Mouse (Mus musculus) lung, embryonic 16.5 days (tissue): ENCODE results near the gene Rwdd2b. TPM values are rescaled to one million over a fixed set of nuclear protein-coding genes. Genes with fewer than 3 reads are reported as not detected.

ENCODE experiments used
- ATAC-seq: fragments of 200-750 bp; cut with Nextera tagmentation; 2 replicates; pipeline ENCODE4 v1.8.0; 2017; ENCODE audit warnings: low read depth, mild to moderate bottlenecking, moderate library complexity
- H3K27ac ChIP-seq: fragments of 300-500 bp; sonication (generic); 2 replicates; pipeline ENCODE4 v1.5.1; 2014; ENCODE audit warnings: mild to moderate bottlenecking, control low read depth, low read length
- H3K27me3 ChIP-seq: fragments of 300-500 bp; sonication (generic); 2 replicates; pipeline ENCODE4 v1.6.1; 2014; ENCODE audit warnings: low read depth, low read length, mixed read lengths; ENCODE audit not compliant: control insufficient read depth, insufficient read depth
- H3K36me3 ChIP-seq: fragments of 300-500 bp; sonication (generic); 2 replicates; pipeline ENCODE4 v1.6.1; 2014; ENCODE audit warnings: low read length; ENCODE audit not compliant: control insufficient read depth, insufficient read depth
- H3K4me1 ChIP-seq: fragments of 300-500 bp; sonication (generic); replicated peaks from 2 replicates; pipeline ENCODE4 v1.6.1; 2014; ENCODE audit warnings: low read length, mixed read lengths; ENCODE audit not compliant: control insufficient read depth, insufficient read depth
- H3K4me2 ChIP-seq: fragments of 300-500 bp; sonication (generic); 2 replicates; pipeline ENCODE4 v1.6.1; 2014; ENCODE audit warnings: low read depth, low read length, control low read depth
- H3K4me3 ChIP-seq: fragments of 300-500 bp; sonication (generic); 2 replicates; pipeline ENCODE4 v1.5.1; 2014; ENCODE audit warnings: mild to moderate bottlenecking, low read length, control low read depth
- H3K9ac ChIP-seq: fragments of 300-500 bp; sonication (generic); 2 replicates; pipeline ENCODE4 v1.6.1; 2014; ENCODE audit warnings: low read length, control low read depth
- H3K9me3 ChIP-seq: fragments of 300-500 bp; sonication (generic); 2 replicates; pipeline ENCODE4 v1.6.1; 2016; ENCODE audit warnings: low read length; ENCODE audit not compliant: control insufficient read depth
- WGBS: fragments of 180-500 bp; shearing (Covaris S2); extraction: QIAGEN DNeasy Blood & Tissue Kit; methylation state at CpG from one replicate; pipeline ENCODE4 v1.1.7; 2014; 5-methylcytosine and 5-hydroxymethylcytosine counted together
- polyA plus RNA-seq: library from polyadenylated mRNA; unstranded; fragments of >200 nt; fragmentation: Nextera tagmentation; extraction: Ambion mirVana; gene quantifications from 2 replicates; pipeline ENCODE4 v1.2.1, GENCODE M21; 2015

Rwdd2b gene
- polyA plus RNA-seq, 1 experiment from 2014 or later = 11.6 TPM

DNA sequence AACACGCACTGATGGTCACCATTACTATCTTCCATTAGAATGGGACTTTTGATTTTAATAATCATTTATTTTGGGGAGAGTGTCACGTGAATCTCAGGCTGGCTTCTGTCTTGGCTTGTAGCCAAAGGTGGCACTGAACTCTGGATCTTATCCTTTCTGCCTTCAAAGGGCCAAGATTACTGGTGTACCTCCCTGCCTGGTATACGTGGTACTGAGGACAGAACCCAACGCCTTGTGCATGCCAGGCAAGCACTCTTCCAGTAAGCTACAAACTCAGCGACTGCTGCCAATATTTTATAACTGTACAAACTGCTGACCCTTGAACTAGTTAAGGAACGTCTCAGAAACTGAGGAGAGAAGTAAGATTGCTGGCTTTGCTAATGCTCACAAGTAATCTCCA, 5.4 kb downstream of the Rwdd2b start:
- H3K4me2 ChIP-seq = no peak overlapping the region
- no peak for ATAC-seq
- H3K9ac ChIP-seq = no peak overlapping the region
- 70% methylated on average over 6 of the region's 6 CpGs for WGBS
- no peak overlapping the region for H3K27ac ChIP-seq
- peaks cover 6% of the 10 kb centered on the region; the same call in 1 of the 2 replicates for H3K4me1 ChIP-seq
- H3K9me3 ChIP-seq = no peaks in the 10 kb centered on the region
- no peak overlapping the region for H3K4me3 ChIP-seq
- no peaks in the 10 kb centered on the region for H3K27me3 ChIP-seq
- H3K36me3 ChIP-seq = no peaks in the 10 kb centered on the region

DNA sequence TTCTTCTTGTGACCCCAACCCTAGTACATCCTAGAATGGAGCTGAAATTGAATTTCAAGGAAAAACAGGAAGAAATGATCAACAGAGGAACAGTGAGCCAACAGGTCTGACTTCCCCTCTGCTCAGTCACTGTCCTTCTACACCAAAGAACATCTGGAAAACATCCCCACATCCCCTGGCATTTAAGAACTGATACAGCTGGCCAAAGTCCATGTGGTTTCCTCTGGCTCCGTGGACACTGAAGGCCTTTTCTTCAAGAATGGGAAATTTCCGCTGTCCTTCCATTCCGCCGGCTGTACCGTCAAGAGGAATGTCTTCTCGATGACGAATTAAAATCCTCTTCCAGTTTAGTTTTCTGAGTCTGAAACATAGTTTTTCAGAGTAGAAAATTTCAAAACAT, 6.1 kb downstream of the Rwdd2b start:
- Histone ChIP-seq H3K27ac (no peak overlapping the region), H3K9ac (no peak overlapping the region), H3K4me3 (no peak overlapping the region), H3K36me3 (no peaks in the 10 kb centered on the region), H3K4me2 (no peak overlapping the region), H3K27me3 (no peaks in the 10 kb centered on the region), H3K9me3 (no peaks in the 10 kb centered on the region), H3K4me1 (peaks cover 2% of the 10 kb centered on the region; the same call in 1 of the 2 replicates)
- no peak for ATAC-seq
- 82% methylated on average over 7 of the region's 7 CpGs for WGBS

DNA sequence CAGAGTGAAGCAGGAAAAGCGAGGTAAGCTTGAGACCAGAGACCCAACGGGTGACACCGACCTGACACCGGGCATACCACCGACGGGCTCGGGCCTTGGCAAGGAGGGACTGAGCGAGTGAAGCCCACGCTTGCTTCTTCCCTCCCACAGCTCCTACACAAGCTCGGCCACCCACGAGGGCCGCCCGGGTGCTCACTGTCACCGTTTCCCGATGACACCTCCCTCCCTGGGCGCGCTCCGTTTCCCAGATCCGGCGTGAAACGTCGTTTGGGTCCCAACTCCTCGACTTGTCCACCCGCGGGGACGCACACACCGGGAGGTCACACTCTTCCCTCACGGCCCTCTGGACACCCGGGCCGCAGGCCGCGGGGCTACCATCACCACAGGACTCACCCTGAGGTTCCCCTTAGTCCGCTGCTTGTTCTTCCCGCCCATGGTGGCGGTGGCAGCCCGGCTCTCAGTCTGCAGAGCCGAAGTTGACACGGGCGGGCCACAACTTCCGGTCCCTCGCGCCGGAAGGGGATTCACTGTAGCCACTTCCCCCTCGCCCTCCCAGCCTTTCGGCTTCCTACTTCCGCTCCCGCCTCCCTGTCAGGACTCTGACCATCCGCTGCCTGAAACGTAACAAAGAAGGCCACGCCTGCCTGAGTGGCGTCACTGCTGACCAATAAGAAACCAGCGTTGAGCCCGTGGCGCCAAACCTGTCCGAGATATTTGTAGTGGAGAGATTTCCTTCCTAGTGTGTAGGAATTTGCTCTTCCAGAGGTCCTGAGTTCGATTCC, 8.1 kb downstream of the Rwdd2b start, which contains the start of gene Ltn1:
Ltn1 (minus strand) TSS at position 580 of the 782 bp plus-strand sequence.
- Histone ChIP-seq H3K9me3 (no peaks in the 10 kb centered on the region), H3K9ac (peak within 1 kb of the TSS; percentile 78), H3K4me2 (peak within 1 kb of the TSS; percentile 89), H3K27me3 (no peaks in the 10 kb centered on the region), H3K4me1 (peaks cover 2% of the 10 kb centered on the region; the same call in 1 of the 2 replicates), H3K36me3 (no peaks in the 10 kb centered on the region), H3K27ac (peak within 1 kb of the TSS; percentile 23; the same call in 1 of the 2 replicates), H3K4me3 (peak within 1 kb of the TSS; percentile 72)
- peak; percentile 100 for ATAC-seq
- under 1% methylated on average over 56 of the region's 56 CpGs for WGBS

DNA sequence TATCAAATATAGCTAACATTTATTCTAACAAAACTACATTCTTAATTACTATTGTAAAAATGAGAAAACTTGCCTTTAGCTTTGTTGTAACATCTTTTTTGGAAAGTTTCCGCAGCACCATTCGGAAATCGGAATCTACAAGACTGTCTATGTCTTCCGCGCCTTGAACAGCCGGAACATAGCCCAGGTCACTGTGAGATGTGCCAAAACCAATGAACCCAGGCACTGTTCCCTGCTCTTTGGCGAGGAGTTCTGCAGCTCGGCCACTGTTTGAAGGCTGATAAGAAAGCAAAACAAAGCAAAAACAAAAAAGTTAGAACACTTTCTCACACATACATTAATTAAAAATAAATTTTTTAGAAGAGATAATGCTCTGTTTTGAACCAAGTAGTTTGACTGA, 12.9 kb downstream of the Rwdd2b start:
- Histone ChIP-seq H3K4me2 (no peak overlapping the region), H3K9ac (no peak overlapping the region), H3K36me3 (peaks cover 33% of the 10 kb centered on the region), H3K4me1 (0 out of 2 replicates have a peak, but pooled peaks cover 2% of the 10 kb centered on the region), H3K27me3 (no peaks in the 10 kb centered on the region), H3K9me3 (no peaks in the 10 kb centered on the region), H3K27ac (no peak overlapping the region), H3K4me3 (no peak overlapping the region)
- 87% methylated on average over 8 of the region's 8 CpGs for WGBS
- no peak for ATAC-seq

DNA sequence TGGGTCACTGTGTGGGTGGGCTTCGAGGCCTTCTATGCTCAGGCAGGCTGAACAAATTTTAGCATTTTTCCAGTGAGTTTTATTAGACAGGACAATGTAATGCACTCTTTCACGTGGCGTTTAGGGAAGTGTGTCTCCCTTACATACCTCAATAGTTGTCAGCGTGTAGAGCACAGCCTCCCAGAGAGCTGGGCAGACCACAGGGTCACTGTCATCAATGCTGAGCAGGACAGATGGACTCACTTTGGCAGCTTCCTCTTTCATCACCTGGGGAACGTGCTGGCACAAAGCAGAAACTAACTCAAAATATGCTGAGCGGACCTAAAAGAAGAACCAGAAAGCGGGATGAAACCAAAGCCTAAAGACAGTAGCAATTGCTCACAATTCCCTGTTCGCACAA, 19.7 kb downstream of the Rwdd2b start:
- Histone ChIP-seq H3K4me3 (no peak overlapping the region), H3K27ac (no peak overlapping the region), H3K9ac (no peak overlapping the region), H3K4me1 (no peaks in the 10 kb centered on the region), H3K27me3 (no peaks in the 10 kb centered on the region), H3K4me2 (no peak overlapping the region), H3K9me3 (peaks cover 4% of the 10 kb centered on the region; the same call in 1 of the 2 replicates), H3K36me3 (peaks cover 67% of the 10 kb centered on the region)
- ATAC-seq = no peak
- WGBS = 90% methylated on average over 8 of the region's 8 CpGs

DNA sequence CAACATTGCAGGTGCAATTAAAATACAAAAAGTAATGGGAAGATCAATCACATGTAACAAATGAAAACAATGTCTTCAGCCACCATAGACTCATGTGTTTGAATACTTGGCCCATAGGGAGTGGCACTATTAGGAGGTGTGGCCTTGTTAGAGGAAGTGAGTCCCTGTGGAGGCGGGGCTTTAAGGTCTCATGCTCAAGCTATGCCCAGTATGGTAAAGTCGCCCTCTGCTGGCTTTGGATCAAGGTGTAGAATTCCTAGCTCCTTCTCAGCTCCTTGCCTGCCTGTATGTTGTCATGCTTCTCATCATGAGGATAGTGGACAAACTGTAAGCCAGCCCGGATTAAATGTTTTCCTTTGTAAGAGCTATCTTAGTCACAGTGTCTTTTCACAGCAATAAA, 35.4 kb downstream of the Rwdd2b start:
- Histone ChIP-seq H3K27me3 (no peaks in the 10 kb centered on the region), H3K4me1 (no peaks in the 10 kb centered on the region), H3K4me3 (no peak overlapping the region), H3K4me2 (no peak overlapping the region), H3K27ac (no peak overlapping the region), H3K9ac (no peak overlapping the region), H3K9me3 (no peaks in the 10 kb centered on the region), H3K36me3 (peaks cover 43% of the 10 kb centered on the region)
- WGBS = 83% methylated on average over 3 of the region's 3 CpGs
- ATAC-seq = no peak

DNA sequence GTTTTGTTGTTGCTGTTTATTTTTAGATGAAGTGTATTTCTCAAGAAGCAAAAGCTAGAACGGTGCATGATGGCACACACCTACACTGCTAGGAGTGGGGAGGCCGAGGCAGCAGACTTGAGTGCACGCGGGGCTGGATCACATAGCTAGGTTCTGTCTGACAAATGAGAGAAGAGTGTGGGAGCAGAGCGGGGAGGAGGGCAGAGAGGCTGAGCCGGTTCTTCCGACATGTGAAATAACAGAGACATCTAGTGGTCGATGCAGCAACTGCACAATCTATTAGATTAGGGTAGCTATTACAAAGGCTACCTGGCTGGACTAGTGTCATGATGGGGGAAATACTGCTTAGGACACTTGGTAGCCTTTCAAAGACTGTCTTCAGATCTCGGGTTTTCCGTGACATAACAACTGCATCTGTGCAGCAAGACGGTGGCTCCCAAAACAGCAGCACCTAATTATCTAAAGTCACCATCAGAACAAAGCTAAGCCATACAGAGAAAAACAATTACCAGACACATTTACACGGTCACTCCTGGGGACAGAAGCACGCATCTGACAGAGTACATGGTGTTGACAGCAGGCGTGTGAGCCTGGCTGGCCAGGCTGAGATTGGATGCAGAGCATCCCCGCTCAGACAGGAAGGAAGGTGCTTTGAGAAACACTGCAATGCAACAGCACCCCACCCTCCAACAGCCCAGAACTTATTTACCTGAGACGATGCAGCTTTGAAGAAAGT, 46.4 kb downstream of the Rwdd2b start:
- Histone ChIP-seq H3K9ac (no peak overlapping the region), H3K4me1 (no peaks in the 10 kb centered on the region), H3K27ac (no peak overlapping the region), H3K27me3 (no peaks in the 10 kb centered on the region), H3K4me3 (no peak overlapping the region), H3K36me3 (peaks cover 32% of the 10 kb centered on the region), H3K4me2 (no peak overlapping the region), H3K9me3 (no peaks in the 10 kb centered on the region)
- 41% methylated on average over 16 of the region's 16 CpGs for WGBS
- ATAC-seq = peak; percentile 78

DNA sequence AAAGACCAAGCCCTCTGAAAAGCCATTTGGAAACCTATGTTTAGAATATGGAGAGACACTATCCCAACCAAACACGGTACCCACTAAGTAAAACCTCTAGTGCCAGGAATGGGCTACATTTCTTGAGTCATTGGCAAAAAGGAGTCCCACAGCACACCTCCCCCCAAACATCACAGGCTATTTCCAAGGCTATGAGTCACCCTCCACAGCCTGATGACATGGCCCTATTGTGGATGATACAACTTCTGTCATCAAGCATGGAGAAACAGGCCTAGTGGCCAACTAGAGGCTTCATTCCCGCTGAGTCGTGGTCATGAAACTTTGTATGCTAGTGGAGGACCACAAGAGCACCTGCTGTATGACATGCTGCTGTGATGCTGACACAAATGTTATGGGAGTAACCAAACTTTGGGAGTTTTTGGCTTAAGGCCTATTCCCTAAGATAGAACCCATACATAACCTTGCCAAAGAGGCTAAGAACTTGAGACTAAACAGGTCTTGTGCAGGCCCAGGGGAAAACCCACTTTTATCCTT, 52.9 kb downstream of the Rwdd2b start:
- peaks cover 14% of the 10 kb centered on the region for H3K36me3 ChIP-seq
- no peaks in the 10 kb centered on the region for H3K9me3 ChIP-seq
- H3K27ac ChIP-seq = no peak overlapping the region
- ATAC-seq = no peak
- H3K9ac ChIP-seq = no peak overlapping the region
- H3K27me3 ChIP-seq = no peaks in the 10 kb centered on the region
- H3K4me2 ChIP-seq = no peak overlapping the region
- no peak overlapping the region for H3K4me3 ChIP-seq
- H3K4me1 ChIP-seq = no peaks in the 10 kb centered on the region
- WGBS = 87% methylated on average over 3 of the region's 3 CpGs

DNA sequence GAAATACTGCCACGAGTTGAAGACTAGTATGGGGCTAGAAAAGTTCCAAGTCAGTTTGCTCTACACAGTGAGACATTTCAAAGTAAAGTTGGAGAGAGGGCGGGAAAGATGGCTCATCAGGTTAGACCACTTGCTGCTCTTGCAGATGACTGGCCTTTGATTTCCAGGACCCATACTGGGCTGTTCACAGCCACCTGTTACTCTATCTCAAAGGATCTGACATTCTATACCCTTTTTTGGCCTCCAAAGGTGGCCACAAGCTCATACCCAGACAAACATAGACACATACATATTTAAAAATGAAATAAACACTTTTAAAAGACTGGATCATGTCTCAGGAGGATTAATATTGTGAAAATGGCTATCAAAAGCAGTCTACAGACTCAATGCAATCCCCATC, 56.0 kb downstream of the Rwdd2b start:
- Histone ChIP-seq H3K4me1 (no peaks in the 10 kb centered on the region), H3K9me3 (no peaks in the 10 kb centered on the region), H3K36me3 (peaks cover 39% of the 10 kb centered on the region), H3K27ac (no peak overlapping the region), H3K9ac (no peak overlapping the region), H3K27me3 (no peaks in the 10 kb centered on the region), H3K4me3 (no peak overlapping the region), H3K4me2 (no peak overlapping the region)
- ATAC-seq = no peak
- WGBS = 80% methylated on average over 2 of the region's 2 CpGs
